Mouse (Mus musculus) hindbrain, postnatal 0 days (tissue): ENCODE measurements around the gene Tmem101. TPM values are rescaled to one million over a fixed set of nuclear protein-coding genes. Genes with fewer than 3 reads are reported as not detected.
"Not testable (repeated sequence)": the region's sequence is repeated elsewhere in the genome, so short reads cannot be mapped to it uniquely, and the experiment has no call there.

Experiments used
- ATAC-seq: fragments of 200-750 bp; cut with Nextera tagmentation; 2 replicates; pipeline ENCODE4 v1.8.0; 2017; ENCODE audit warnings: mild to moderate bottlenecking, moderate TSS enrichment, moderate library complexity
- DNase-seq: peaks from one replicate; pipeline ENCODE4 v3.0.0-alpha.2; 2015; ENCODE audit warnings: low spot score
- H3K27ac ChIP-seq: fragments of 300-500 bp; sonication (generic); 2 replicates; pipeline ENCODE4 v1.5.1; 2014; ENCODE audit warnings: mild to moderate bottlenecking
- H3K27me3 ChIP-seq: fragments of 300-500 bp; sonication (generic); 2 replicates; pipeline ENCODE4 v1.6.1; 2014; ENCODE audit warnings: low read length, mixed read lengths; ENCODE audit not compliant: insufficient read depth
- H3K36me3 ChIP-seq: fragments of 300-500 bp; sonication (generic); 2 replicates; pipeline ENCODE4 v1.6.1; 2014; ENCODE audit warnings: low read length, mixed read lengths; ENCODE audit not compliant: insufficient read depth
- H3K4me1 ChIP-seq: fragments of 300-500 bp; sonication (generic); 2 replicates; pipeline ENCODE4 v1.6.1; 2014; ENCODE audit warnings: antibody characterized with exemption, low read length, mixed read lengths; ENCODE audit not compliant: insufficient read depth
- H3K4me2 ChIP-seq: fragments of 300-500 bp; sonication (generic); 2 replicates; pipeline ENCODE4 v1.6.1; 2014; ENCODE audit warnings: low read depth, mild to moderate bottlenecking, low read length, moderate library complexity, mixed read lengths
- H3K4me3 ChIP-seq: fragments of 300-500 bp; sonication (generic); 2 replicates; pipeline ENCODE4 v1.5.1; 2014; ENCODE audit warnings: low read length
- H3K9ac ChIP-seq: fragments of 300-500 bp; sonication (generic); replicated peaks from 2 replicates; pipeline ENCODE4 v1.6.1; 2014; ENCODE audit warnings: mild to moderate bottlenecking, low read length, moderate library complexity, mixed read lengths
- H3K9me3 ChIP-seq: fragments of 300-500 bp; sonication (generic); 2 replicates; pipeline ENCODE4 v1.6.1; 2016; ENCODE audit warnings: low read length, mixed read lengths
- CTCF ChIP-seq: IDR thresholded peaks from 2 replicates; pipeline ENCODE4 v1.5.1; 2016; ENCODE audit warnings: antibody characterized with exemption, control low read depth, low read depth
- WGBS: fragments of 180-500 bp; shearing (Covaris S2); extraction: QIAGEN DNeasy Blood & Tissue Kit; methylation state at CpG from one replicate; pipeline ENCODE4 v1.1.7; 2014; 5-methylcytosine and 5-hydroxymethylcytosine counted together
- polyA plus RNA-seq: library from polyadenylated mRNA; unstranded; fragments of >200 nt; fragmentation: Nextera tagmentation; extraction: Ambion mirVana; gene quantifications from 2 replicates; pipeline ENCODE4 v1.2.1, GENCODE M21; 2015
- total RNA-seq: library from RNA; depleted of rRNA; stranded (reverse); fragments of >200 nt; gene quantifications from 2 replicates; pipeline ENCODE4 v1.2.3, GENCODE M21; 2014

Tmem101 gene
- total and polyA plus RNA-seq, 2 experiments from 2014 or later, result 37.4 to 42.5 TPM

GRCm38 (mm10) chr11:102184253-102184645 is 28.0 kb upstream of the Tmem101 start:
- no peak for TF ChIP-seq CTCF
- peak overlapping the region; percentile 97 for H3K27ac ChIP-seq
- WGBS, result 5% methylated on average over 7 of the region's 7 CpGs
- peak overlapping the region; percentile 88 for H3K4me3 ChIP-seq
- H3K4me1 ChIP-seq, result 0 out of 2 replicates have a peak, but pooled peaks cover 7% of the 10 kb centered on the region
- H3K27me3 ChIP-seq, result no peaks in the 10 kb centered on the region
- ATAC-seq (no peak), DNase-seq (no peak)
- no peaks in the 10 kb centered on the region for H3K9me3 ChIP-seq
- peak overlapping the region; percentile 91 for H3K9ac ChIP-seq
- peaks cover 14% of the 10 kb centered on the region for H3K36me3 ChIP-seq
- H3K4me2 ChIP-seq, result peak overlapping the region; percentile 74

- no peak for ATAC-seq
- no peak for DNase-seq
- Histone ChIP-seq H3K27ac (no peak overlapping the region), H3K9ac (no peak overlapping the region), H3K4me3 (no peak overlapping the region), H3K4me2 (no peak overlapping the region), H3K9me3 (no peaks in the 10 kb centered on the region), H3K4me1 (0 out of 2 replicates have a peak, but pooled peaks cover 7% of the 10 kb centered on the region), H3K36me3 (peaks cover 26% of the 10 kb centered on the region), H3K27me3 (no peaks in the 10 kb centered on the region)
- TF ChIP-seq CTCF, result no peak
These were observed 23.6 kb upstream of the Tmem101 start for GRCm38 (mm10) chr11:102179836-102180235.

- H3K36me3 ChIP-seq, result peaks cover 47% of the 10 kb centered on the region
- H3K4me1 ChIP-seq, result no peaks in the 10 kb centered on the region
- no peak overlapping the region for H3K9ac ChIP-seq
- no peak overlapping the region for H3K4me3 ChIP-seq
- no peak overlapping the region for H3K27ac ChIP-seq
- no peaks in the 10 kb centered on the region for H3K27me3 ChIP-seq
- no peak overlapping the region for H3K4me2 ChIP-seq
- DNase-seq (no peak), ATAC-seq (no peak)
- 88% methylated on average over 5 of the region's 5 CpGs for WGBS
- H3K9me3 ChIP-seq, result no peaks in the 10 kb centered on the region
- no peak for TF ChIP-seq CTCF
These were observed 12.5 kb upstream of the Tmem101 start for GRCm38 (mm10) chr11:102168689-102169088.

GRCm38 (mm10) chr11:102167539-102167938 is 11.3 kb upstream of the Tmem101 start:
- H3K9ac ChIP-seq, result no peak overlapping the region

DNA sequence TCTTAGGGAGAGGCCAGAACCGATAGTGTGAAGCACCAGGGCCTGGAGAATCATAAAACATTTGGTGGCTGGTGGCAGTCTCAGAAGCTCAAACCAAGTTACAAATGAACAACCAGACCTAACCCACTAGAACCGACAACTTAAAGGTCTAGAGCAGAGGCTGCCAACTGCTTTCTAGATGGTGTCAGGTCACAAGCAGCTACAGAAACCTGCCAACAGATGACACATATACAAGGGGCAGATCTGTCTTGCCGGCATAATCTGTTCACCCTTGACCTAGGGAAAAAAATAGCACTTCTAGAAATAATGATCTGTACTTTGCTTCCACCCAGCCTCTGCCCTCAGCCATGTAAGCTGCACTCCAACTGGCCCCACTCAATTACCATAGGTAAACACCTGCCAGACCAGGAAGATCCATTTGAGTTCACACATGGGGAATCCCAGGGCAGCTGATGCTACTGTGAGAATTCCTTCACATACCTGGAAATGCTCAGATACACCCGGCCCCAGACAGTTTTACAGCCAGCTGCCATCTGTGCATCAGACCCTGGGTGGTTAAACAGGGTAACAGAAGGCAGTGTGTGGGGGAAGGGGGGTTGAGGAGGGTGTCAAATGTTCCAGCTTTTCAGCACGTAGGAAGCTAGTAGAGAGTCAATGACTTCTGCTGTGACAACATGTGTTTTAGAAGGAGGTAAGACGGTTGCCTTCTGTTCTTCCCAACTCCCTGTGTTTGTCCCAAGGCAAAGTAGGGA is 9.9 kb upstream of the Tmem101 start:
- Histone ChIP-seq H3K4me3 (no peak overlapping the region), H3K9me3 (no peaks in the 10 kb centered on the region), H3K4me2 (no peak overlapping the region), H3K4me1 (no peaks in the 10 kb centered on the region), H3K9ac (no peak overlapping the region), H3K36me3 (peaks cover 59% of the 10 kb centered on the region), H3K27ac (no peak overlapping the region), H3K27me3 (no peaks in the 10 kb centered on the region)
- no peak for TF ChIP-seq CTCF
- WGBS, result 72% methylated on average over 6 of the region's 6 CpGs
- DNase-seq (peak; percentile 57), ATAC-seq (peak; percentile 61)

More at GRCm38 (mm10) chr11:102167539-102167938, 11.3 kb upstream of the Tmem101 start:
- ATAC-seq (no peak), DNase-seq (no peak)
- no peak for TF ChIP-seq CTCF
- no peak overlapping the region for H3K4me3 ChIP-seq
- H3K36me3 ChIP-seq, result peaks cover 56% of the 10 kb centered on the region
- no peaks in the 10 kb centered on the region for H3K9me3 ChIP-seq
- no peak overlapping the region for H3K4me2 ChIP-seq
- H3K4me1 ChIP-seq, result no peaks in the 10 kb centered on the region
- H3K27me3 ChIP-seq, result no peaks in the 10 kb centered on the region
- WGBS, result 87% methylated on average over 5 of the region's 5 CpGs
- H3K27ac ChIP-seq, result no peak overlapping the region

DNA sequence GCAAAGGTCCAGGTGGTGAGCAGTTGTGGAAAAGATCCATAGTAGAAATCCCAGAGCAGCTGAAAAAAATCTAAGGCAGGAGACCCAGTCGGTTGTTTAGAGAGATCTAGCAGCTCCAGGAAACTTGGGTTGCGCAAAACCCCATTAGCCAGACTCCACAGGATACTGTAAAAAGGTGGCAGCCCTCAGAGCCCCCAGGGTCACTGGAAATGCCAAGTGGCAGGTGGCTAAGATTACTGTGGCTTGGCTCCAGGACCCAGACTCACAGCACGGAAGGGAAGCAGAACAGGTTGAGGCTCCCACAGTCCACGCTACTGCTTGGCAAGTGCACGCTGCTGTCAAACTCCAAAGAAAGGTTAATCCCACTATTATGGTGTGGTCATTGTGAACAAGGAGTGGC is 3.6 kb upstream of the Tmem101 start:
- no peak for DNase-seq

GRCm38 (mm10) chr11:102158024-102158423 is 1.8 kb upstream of the Tmem101 start:
- 71% methylated on average over 2 of the region's 2 CpGs for WGBS
- not testable (repeated sequence) for H3K9ac ChIP-seq, H3K36me3 ChIP-seq, DNase-seq, H3K9me3 ChIP-seq, H3K4me1 ChIP-seq, H3K27ac ChIP-seq, H3K4me2 ChIP-seq, H3K4me3 ChIP-seq, ATAC-seq, H3K27me3 ChIP-seq

More for the DNA sequence above, 3.6 kb upstream of the Tmem101 start:
- Histone ChIP-seq H3K27ac (no peak overlapping the region), H3K9me3 (no peaks in the 10 kb centered on the region), H3K4me3 (no peak overlapping the region), H3K9ac (no peak overlapping the region), H3K27me3 (no peaks in the 10 kb centered on the region), H3K4me2 (no peak overlapping the region), H3K4me1 (peaks cover 7% of the 10 kb centered on the region), H3K36me3 (peaks cover 23% of the 10 kb centered on the region)
- 59% methylated on average over 5 of the region's 5 CpGs for WGBS
- no peak for TF ChIP-seq CTCF
- ATAC-seq, result no peak
